Mouse (Mus musculus) activated CD4-positive, CD25-positive, alpha-beta regulatory T cell, adult 4 months (primary cell): ENCODE data around the gene Ankrd28. TPM values are rescaled to one million over a fixed set of nuclear protein-coding genes. Genes with fewer than 3 reads are reported as not detected.

ENCODE experiments used
- polyA plus RNA-seq, 2 experiments: library from polyadenylated mRNA; unstranded; fragments of 100-300 nt; shearing (Covaris generic); gene quantifications; one replicate each; pipeline ENCODE4 v1.2.1; 2017

Gene Ankrd28
- polyA plus RNA-seq, 2 experiments from 2014 or later, result 8.4 to 9.1 TPM

Other genes with a start within 250 kb of the Ankrd28 start
- 1 to 10 TPM; 6.9 to 7.4 TPM for gene Colq, start 239.3 kb downstream of the Ankrd28 start, polyA plus RNA-seq
- not detected for gene Gm49387, start 189.8 kb downstream of the Ankrd28 start, polyA plus RNA-seq
- gene Btd, start 189.6 kb downstream of the Ankrd28 start, polyA plus RNA-seq, result 10 to 100 TPM; 19.7 to 29.2 TPM
- gene Hacl1, start 189.4 kb downstream of the Ankrd28 start, polyA plus RNA-seq, result 10 to 100 TPM; 36.2 to 37.2 TPM
- gene Galnt15, start 198.3 kb upstream of the Ankrd28 start, polyA plus RNA-seq, result not detected